Mouse (Mus musculus) ES-Bruce4 (cell line): ENCODE measurements around the gene Lin7a.

Source experiments
- CTCF ChIP-seq: IDR thresholded peaks from one replicate; pipeline ENCODE4 v1.8.1; 2011; ENCODE audit warnings: low read depth, low read length
- EP300 ChIP-seq: IDR thresholded peaks from 2 replicates; pipeline ENCODE4 v1.6.1; 2011; ENCODE audit warnings: low read depth, low read length; ENCODE audit not compliant: insufficient read depth
- POLR2A ChIP-seq: IDR thresholded peaks from one replicate; pipeline ENCODE4 v1.8.1; 2011; ENCODE audit warnings: low read length; ENCODE audit not compliant: insufficient read depth

DNA sequence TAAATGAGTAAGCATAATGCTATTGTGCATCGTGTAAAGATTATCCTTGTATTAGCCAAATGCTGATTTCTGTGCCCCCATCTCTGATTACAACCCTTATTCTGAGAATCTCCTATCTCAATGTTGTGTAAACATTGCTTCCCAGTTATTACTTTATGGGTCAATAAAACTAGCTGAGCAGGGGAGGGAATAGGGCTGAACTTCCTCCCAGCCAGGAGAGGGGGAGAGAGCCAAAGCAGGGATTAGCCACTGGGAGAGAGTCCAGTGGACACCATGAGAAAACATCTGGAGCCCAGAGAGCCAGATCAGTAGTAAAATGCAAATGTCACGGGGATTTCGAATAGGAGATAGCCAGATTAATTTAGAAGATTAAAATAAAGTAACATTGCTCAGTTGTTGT, 82.0 kb downstream of the Lin7a start:
- TF ChIP-seq CTCF (no peak), POLR2A (no peak), EP300 (no peak)
